Mouse (Mus musculus) mouse embryonic stem cell (cell line): ENCODE results near the gene Ip6k3.

Experiments used
- in situ Hi-C, 2 experiments: fragments of 300-500 bp; cut with MboI; formaldehyde crosslinking; loops; 1 replicate in 1 of 2; 3 replicates in 1 of 2; pipeline ENCODE4 v1.14.3; 2019 to 2020; ENCODE audit warnings: low sequenced_read_pairs in 2 of 2, low pct_unique_long_range_greater_than_20kb in 1 of 2, mixed read lengths in 1 of 2; ENCODE audit not compliant: unreplicated experiment in 1 of 2

Gene Ip6k3

GRCm38 (mm10) chr17:27167545-27167944 lies at the start of gene Ip6k3:
Gene Ip6k3, minus strand, starts transcription at chr17:27167795.
- in situ Hi-C loops, result loop anchor here (10.0 to 25.0 kb wide), 2 partner anchors 227 to 345 kb away; partner anchors contain the start of gene Grm4 (in 1 of the 2)

- in situ Hi-C loops, result no loop called here
Measured at GRCm38 (mm10) chr17:27212768-27213525, 45.4 kb upstream of the Ip6k3 start.

- in situ Hi-C loops, result no loop called here
Measured at GRCm38 (mm10) chr17:27212006-27212405, 44.4 kb upstream of the Ip6k3 start.

- in situ Hi-C loops, result no loop called here
Measured at GRCm38 (mm10) chr17:27207113-27207707, 39.6 kb upstream of the Ip6k3 start.

GRCm38 (mm10) chr17:27204075-27204909 lies 36.7 kb upstream of the Ip6k3 start, which contains the start of gene Lemd2:
Gene Lemd2, minus strand, starts transcription at chr17:27204469.
- in situ Hi-C loops, result no loop called here

- in situ Hi-C loops, result no loop called here
Measured at GRCm38 (mm10) chr17:27203358-27204074, 35.9 kb upstream of the Ip6k3 start.

GRCm38 (mm10) chr17:27202919-27203357 lies 35.3 kb upstream of the Ip6k3 start:
- in situ Hi-C loops, result no loop called here

- in situ Hi-C loops, result no loop called here
Measured at GRCm38 (mm10) chr17:27201981-27202380, 34.4 kb upstream of the Ip6k3 start.

- in situ Hi-C loops, result no loop called here
Measured at GRCm38 (mm10) chr17:27200801-27201200, 33.2 kb upstream of the Ip6k3 start.

GRCm38 (mm10) chr17:27199864-27200263 lies 32.3 kb upstream of the Ip6k3 start:
- in situ Hi-C loops, result no loop called here

- in situ Hi-C loops, result no loop called here
Measured at GRCm38 (mm10) chr17:27199205-27199604, 31.6 kb upstream of the Ip6k3 start.

- in situ Hi-C loops, result no loop called here
Measured at GRCm38 (mm10) chr17:27196206-27196605, 28.6 kb upstream of the Ip6k3 start.

- in situ Hi-C loops, result no loop called here
Measured at GRCm38 (mm10) chr17:27194258-27195185, 26.9 kb upstream of the Ip6k3 start.

- in situ Hi-C loops, result no loop called here
Measured at GRCm38 (mm10) chr17:27191804-27192203, 24.2 kb upstream of the Ip6k3 start.

- in situ Hi-C loops, result no loop called here
Measured at GRCm38 (mm10) chr17:27191189-27191588, 23.6 kb upstream of the Ip6k3 start.

- in situ Hi-C loops, result no loop called here
Measured at GRCm38 (mm10) chr17:27189640-27190216, 22.1 kb upstream of the Ip6k3 start.

GRCm38 (mm10) chr17:27188883-27189282 lies 21.3 kb upstream of the Ip6k3 start:
- in situ Hi-C loops, result no loop called here
